Mouse (Mus musculus) liver, embryonic 14.5 days (tissue): Measurements from ENCODE around the gene 4921509C19Rik. TPM values are rescaled to one million over a fixed set of nuclear protein-coding genes. Genes with fewer than 3 reads are reported as not detected.
"Not testable (repeated sequence)": the region's sequence is repeated elsewhere in the genome, so short reads cannot be mapped to it uniquely, and the experiment has no call there.

ENCODE experiments used
- ATAC-seq: fragments of 200-750 bp; cut with Nextera tagmentation; 2 replicates; pipeline ENCODE4 v1.8.0; 2017; ENCODE audit warnings: moderate number of reproducible peaks, mild to moderate bottlenecking, moderate library complexity; ENCODE audit not compliant: insufficient read depth
- DNase-seq, 3 experiments: peaks; one replicate each; pipeline ENCODE4 v3.0.0-alpha.2; 2012 to 2013; ENCODE audit warnings: low read depth in 3 of 3, low spot score in 3 of 3
- H3K27ac ChIP-seq: fragments of 300-500 bp; sonication (generic); 2 replicates; pipeline ENCODE4 v1.5.1; 2014; ENCODE audit warnings: moderate library complexity, mild to moderate bottlenecking, control low read depth, inconsistent platforms
- H3K27me3 ChIP-seq: fragments of 300-500 bp; sonication (generic); 2 replicates; pipeline ENCODE4 v1.6.1; 2014; ENCODE audit warnings: mild to moderate bottlenecking, low read length, moderate library complexity; ENCODE audit not compliant: control insufficient read depth, insufficient read depth
- H3K36me3 ChIP-seq: fragments of 300-500 bp; sonication (generic); replicated peaks from 2 replicates; pipeline ENCODE4 v1.6.1; 2014; ENCODE audit warnings: low read depth; ENCODE audit not compliant: control insufficient read depth, insufficient read depth
- H3K4me1 ChIP-seq, 2 experiments: fragments of 200-500 bp in 1 of 2; fragments of 300-500 bp in 1 of 2; sonication (generic) in 1 of 2; replicated peaks; 2 replicates each; pipeline ENCODE4 v1.6.1; 2012 to 2014; ENCODE audit warnings: antibody characterized with exemption in 1 of 2, inconsistent platforms in 1 of 2, low read length in 1 of 2; ENCODE audit not compliant: control insufficient read depth in 2 of 2, insufficient read depth in 2 of 2
- H3K4me2 ChIP-seq: fragments of 300-500 bp; sonication (generic); 2 replicates; pipeline ENCODE4 v1.6.1; 2014; ENCODE audit warnings: low read depth, mild to moderate bottlenecking, control low read depth, moderate library complexity
- H3K4me3 ChIP-seq, 2 experiments: fragments of 200-500 bp in 1 of 2; fragments of 300-500 bp in 1 of 2; sonication (generic) in 1 of 2; 2 replicates each; pipeline ENCODE4 v1.5.1; 2012 to 2014; ENCODE audit warnings: low read depth in 2 of 2, low read length in 2 of 2, mild to moderate bottlenecking in 2 of 2, control low read depth in 1 of 2, inconsistent platforms in 1 of 2, moderate library complexity in 1 of 2; ENCODE audit not compliant: insufficient read depth in 1 of 2
- H3K9ac ChIP-seq: fragments of 300-500 bp; sonication (generic); replicated peaks from 2 replicates; pipeline ENCODE4 v1.6.1; 2014; ENCODE audit warnings: mild to moderate bottlenecking, control low read depth, moderate library complexity
- H3K9me3 ChIP-seq: fragments of 300-500 bp; sonication (generic); 2 replicates; pipeline ENCODE4 v1.6.1; 2016; ENCODE audit warnings: low read length, mixed read lengths; ENCODE audit not compliant: control insufficient read depth
- CTCF ChIP-seq: IDR thresholded peaks from 2 replicates; pipeline ENCODE4 v1.5.1; 2016; ENCODE audit warnings: antibody characterized with exemption, low read depth, control low read depth
- EP300 ChIP-seq: IDR thresholded peaks from 2 replicates; pipeline ENCODE4 v1.6.1; 2016; ENCODE audit warnings: antibody characterized with exemption, low read depth
- WGBS: fragments of 180-500 bp; shearing (Covaris S2); extraction: QIAGEN DNeasy Blood & Tissue Kit; methylation state at CpG from one replicate; pipeline ENCODE4 v1.1.7; 2014; ENCODE audit not compliant: insufficient replicate concordance; 5-methylcytosine and 5-hydroxymethylcytosine counted together
- polyA plus RNA-seq, 2 experiments: library from polyadenylated mRNA; depleted of rRNA in 1 of 2; stranded (reverse) in 1 of 2; unstranded in 1 of 2; fragments of >200 nt; fragmentation: Nextera tagmentation in 1 of 2; extraction: Ambion mirVana in 1 of 2; gene quantifications; 2 replicates each; pipeline versions ENCODE4 v1.2.1 to v1.2.3; 2012 to 2014

Gene 4921509C19Rik
- polyA plus RNA-seq, 2 experiments = not detected

DNA sequence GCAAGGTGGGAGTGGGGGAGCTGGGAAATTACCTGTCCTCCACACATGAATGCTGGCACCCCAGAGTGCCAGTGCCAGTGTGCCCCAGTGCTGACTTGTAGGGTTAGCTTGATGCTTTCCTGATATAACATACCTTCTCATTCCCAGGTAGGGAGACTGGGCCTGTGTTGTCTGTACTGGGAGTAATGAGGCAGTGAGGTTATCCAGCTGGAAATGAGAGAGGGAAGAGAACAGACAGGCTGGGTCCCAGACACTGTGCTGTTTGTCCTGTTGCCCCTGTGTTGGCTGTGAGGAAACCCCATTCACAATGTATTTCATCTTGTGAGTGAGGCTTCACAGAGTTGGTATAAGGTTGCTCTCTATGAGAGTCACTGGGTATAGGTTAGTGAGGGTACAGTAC is 10.5 kb upstream of the 4921509C19Rik start:
- TF ChIP-seq EP300 (no peak), CTCF (no peak)
- Histone ChIP-seq H3K36me3 (no peaks in the 10 kb centered on the region), H3K9me3 (no peaks in the 10 kb centered on the region), H3K4me3 (no peak overlapping the region), H3K4me1 (no peaks in the 10 kb centered on the region), H3K27me3 (no peaks in the 10 kb centered on the region), H3K4me2 (no peak overlapping the region), H3K9ac (no peak overlapping the region), H3K27ac (no peak overlapping the region)
- no peak for ATAC-seq
- no peak for DNase-seq

DNA sequence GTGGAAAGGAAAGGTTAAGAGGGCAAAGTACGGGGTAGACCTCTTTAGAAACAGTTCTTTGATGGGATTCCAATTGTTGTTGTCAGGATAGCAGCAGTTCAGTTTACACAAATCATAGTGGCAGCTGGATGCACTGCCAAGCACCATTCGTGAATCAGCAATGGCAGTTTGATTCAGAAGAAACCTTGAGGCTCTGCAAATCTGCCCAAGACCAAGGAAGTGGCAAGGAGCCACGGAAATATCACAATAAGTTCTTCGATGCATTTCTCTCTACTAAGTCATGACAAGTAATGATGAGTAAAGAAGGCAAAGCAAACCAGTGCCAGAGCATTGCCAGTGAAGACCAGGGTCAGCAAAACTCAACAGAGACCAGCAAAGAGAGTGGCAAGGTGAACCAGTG is 41.0 kb downstream of the 4921509C19Rik start:
- H3K27me3 ChIP-seq, H3K27ac ChIP-seq, H3K4me1 ChIP-seq, H3K36me3 ChIP-seq, DNase-seq, H3K9ac ChIP-seq, H3K9me3 ChIP-seq, H3K4me2 ChIP-seq, H3K4me3 ChIP-seq, ATAC-seq: not testable (repeated sequence)
- 46% methylated on average over 4 of the region's 4 CpGs for WGBS

DNA sequence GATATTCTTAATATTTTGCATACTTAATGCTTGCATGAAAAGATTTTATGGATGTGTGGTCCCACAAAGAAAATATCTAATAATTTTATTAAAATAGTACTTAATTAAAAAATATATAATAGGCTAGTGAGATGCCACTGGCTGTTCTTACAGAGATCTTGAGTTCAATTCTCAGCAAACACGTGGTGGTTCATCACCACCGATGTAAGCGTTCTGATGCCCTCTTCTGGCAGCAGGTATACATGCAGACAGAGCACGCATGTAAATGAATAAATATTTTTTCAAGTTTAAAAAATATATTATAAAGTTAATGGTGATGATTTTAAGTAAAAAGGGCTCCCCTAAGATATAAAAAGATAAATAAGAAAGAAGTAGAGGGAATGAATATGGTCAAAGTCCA is 41.8 kb downstream of the 4921509C19Rik start:
- not testable (repeated sequence) for H3K27ac ChIP-seq, H3K9ac ChIP-seq, ATAC-seq, H3K27me3 ChIP-seq, H3K36me3 ChIP-seq, DNase-seq, H3K4me3 ChIP-seq, H3K9me3 ChIP-seq, H3K4me1 ChIP-seq, H3K4me2 ChIP-seq
- WGBS = 39% methylated on average over 4 of the region's 4 CpGs

Other genes with a start within 250 kb of the 4921509C19Rik start
- 37.1 and 53.2 TPM in 2 replicates for gene Nsfl1c, start 18.0 kb upstream of the 4921509C19Rik start, polyA plus RNA-seq (2012; rRNA removed)
- 64.6 and 67.2 TPM in 2 replicates for gene Nsfl1c, start 18.0 kb upstream of the 4921509C19Rik start, polyA plus RNA-seq (2014; fragmentation: Nextera tagmentation; extraction: Ambion mirVana)
- gene Fkbp1a, start 66.3 kb upstream of the 4921509C19Rik start, polyA plus RNA-seq (2012; rRNA removed) = 30.5 and 36.5 TPM in 2 replicates
- gene Fkbp1a, start 66.3 kb upstream of the 4921509C19Rik start, polyA plus RNA-seq (2014; fragmentation: Nextera tagmentation; extraction: Ambion mirVana) = 128 and 140 TPM in 2 replicates
- 0.22 and 0.29 TPM in 2 replicates for gene Sdcbp2, start 96.5 kb upstream of the 4921509C19Rik start, polyA plus RNA-seq (2012; rRNA removed)
- gene Sdcbp2, start 96.5 kb upstream of the 4921509C19Rik start, polyA plus RNA-seq (2014; fragmentation: Nextera tagmentation; extraction: Ambion mirVana) = 0.06 and 0.13 TPM in 2 replicates
- gene Snph, start 156.4 kb upstream of the 4921509C19Rik start, polyA plus RNA-seq (2012; rRNA removed) = 0.01 and 0.02 TPM in 2 replicates
- gene Snph, start 156.4 kb upstream of the 4921509C19Rik start, polyA plus RNA-seq (2014; fragmentation: Nextera tagmentation; extraction: Ambion mirVana) = not detected in 2 replicates
- gene Rad21l, start 192.4 kb upstream of the 4921509C19Rik start, polyA plus RNA-seq (2012; rRNA removed) = not detected in 2 replicates
- not detected in 2 replicates for gene Rad21l, start 192.4 kb upstream of the 4921509C19Rik start, polyA plus RNA-seq (2014; fragmentation: Nextera tagmentation; extraction: Ambion mirVana)
- gene Tmem74b, start 225.9 kb upstream of the 4921509C19Rik start, polyA plus RNA-seq (2012; rRNA removed) = 0.02 TPM in 1 of 2 replicates, not detected in the other
- 0.06 TPM in 1 of 2 replicates, not detected in the other for gene Tmem74b, start 225.9 kb upstream of the 4921509C19Rik start, polyA plus RNA-seq (2014; fragmentation: Nextera tagmentation; extraction: Ambion mirVana)